Mouse (Mus musculus) E14TG2a.4 (cell line): ENCODE data around the gene Ptprn2.

ENCODE experiments used
- CTCF ChIP-seq: conservative IDR thresholded peaks from 2 replicates; pipeline ENCODE4 v1.5.1; 2014; ENCODE audit warnings: low read length
- NANOG ChIP-seq: IDR thresholded peaks from 2 replicates; pipeline ENCODE4 v1.6.1; 2014; ENCODE audit warnings: borderline replicate concordance, low read length, mixed read lengths
- POU5F1 ChIP-seq: IDR thresholded peaks from 2 replicates; pipeline ENCODE4 v1.6.1; 2014; ENCODE audit warnings: low read length, borderline replicate concordance

DNA sequence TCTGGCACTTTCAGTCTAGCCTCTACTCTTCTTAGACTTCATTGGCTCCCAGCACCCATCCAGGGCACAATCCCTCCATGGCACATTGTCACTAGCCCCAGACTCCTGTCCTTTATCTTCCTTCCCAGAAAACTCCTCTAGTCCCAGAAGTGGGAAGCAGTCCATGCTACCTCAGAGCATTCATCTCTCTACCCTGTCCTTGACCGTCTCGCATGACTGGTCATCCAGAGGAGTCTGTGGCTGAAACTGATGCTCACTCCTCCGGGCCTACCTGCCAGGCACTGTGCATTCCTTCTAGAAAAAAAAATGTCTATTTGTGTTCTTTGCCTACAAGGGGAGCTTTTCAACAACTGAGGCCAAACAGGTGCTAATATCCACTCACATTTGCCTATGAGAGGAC lies 549.0 kb downstream of the Ptprn2 start:
- TF ChIP-seq CTCF: no peak
- no peak for TF ChIP-seq NANOG
- TF ChIP-seq POU5F1: no peak
